8 mouse cellular contexts compared by ENCODE assay signal in genomic region chr10:30718703-30719340, GRCm38 (mm10).
DNase-seq lines count a peak whose midpoint lies in the region; ATAC-seq and TF ChIP-seq lines count a peak whose summit lies in the region.

No protein-coding gene starts in this region.

- no peak overlapping the region for H3K4me3 ChIP-seq in left cerebral cortex, adult 2 months
- no peak overlapping the region for H3K4me3 ChIP-seq in layer of hippocampus, adult 2 months
- H3K4me3 ChIP-seq in megakaryocyte, embryonic 14.5 days (replicated peaks) = peak overlapping the region; percentile 64

- DNase-seq in left cerebral cortex, adult 2 months (ENCODE audit: extremely low spot score in 1 of 2, low spot score in 2 of 2) = no peak
- DNase-seq in left cerebral cortex, postnatal 36 days (ENCODE audit: low spot score in 2 of 2) = no peak
- peak; percentile 74 for DNase-seq in brain, embryonic 14.5 days (ENCODE audit: low read depth)
- DNase-seq in layer of hippocampus, adult 2 months (ENCODE audit: low spot score in 2 of 2) = peak; percentile 32 to 35
- DNase-seq in spleen, postnatal 10 days (ENCODE audit: low spot score in 2 of 2) = peak; percentile 34 to 48

- peaks cover 23% of the 10 kb centered on the region for H3K4me1 ChIP-seq in megakaryocyte, embryonic 14.5 days

- TF ChIP-seq POLR2A in brain, embryonic 14.5 days (IDR thresholded peaks at IDR 0.05; ENCODE audit: borderline replicate concordance, extremely low read depth, insufficient read depth, insufficient read length, poor library complexity, severe bottlenecking) = no peak

- no peaks in the 10 kb centered on the region for H3K27me3 ChIP-seq in megakaryocyte, embryonic 14.5 days (replicated peaks)

- peaks cover 22% of the 10 kb centered on the region for H3K36me3 ChIP-seq in megakaryocyte, embryonic 14.5 days (replicated peaks; ENCODE audit: low read length)

- H3K27ac ChIP-seq in left cerebral cortex, adult 2 months = no peak overlapping the region
- H3K27ac ChIP-seq in layer of hippocampus, adult 2 months = no peak overlapping the region

- no peaks in the 10 kb centered on the region for H3K9me3 ChIP-seq in megakaryocyte, embryonic 14.5 days

- peak; percentile 95 for ATAC-seq in erythroid progenitor cell, adult 5-6 weeks (replicated peaks; ENCODE audit: low FRiP score, poor library complexity, severe bottlenecking)
- ATAC-seq in hematopoietic stem cell, adult 5-6 weeks (replicated peaks in 1 of 2; ENCODE audit: insufficient read depth in 1 of 2, low FRiP score in 2 of 2, low TSS enrichment in 1 of 2, low read depth in 1 of 2, poor library complexity in 2 of 2, severe bottlenecking in 2 of 2) = peak; percentile 94

- TF ChIP-seq CTCF in left cerebral cortex, adult 2 months (IDR thresholded peaks at IDR 0.05) = peak; percentile 73
- peak; percentile 67; the same call in 1 of the 2 replicates for TF ChIP-seq CTCF in brain, embryonic 14.5 days (IDR thresholded peaks at IDR 0.05; ENCODE audit: borderline replicate concordance, extremely low read depth, insufficient read depth, insufficient read length)
- peak; percentile 88 for TF ChIP-seq CTCF in layer of hippocampus, adult 2 months (conservative IDR thresholded peaks at IDR 0.05)

- intact Hi-C loops in left cerebral cortex, adult 2 months (cut with DNase I) = no loop called here
- intact Hi-C loops in left cerebral cortex, postnatal 36 days (cut with DNase I) = no loop called here

Comparison
In these comparisons a context has a peak if more than half of its experiments do, and no peak if none do; other contexts are left out.
1. DNase-seq: peak in brain, embryonic 14.5 days (single experiment), layer of hippocampus, adult 2 months (2 of 2) and spleen, postnatal 10 days (2 of 2); none in left cerebral cortex, adult 2 months (0 of 2) and left cerebral cortex, postnatal 36 days (0 of 2).
2. Peak in every context shown above with its lines, with median percentiles within 50 percentile points of each other: CTCF ChIP-seq.